Mouse (Mus musculus) liver, embryonic 14.5 days (tissue): ENCODE measurements at regions not wholly inside any gene's neighbourhood (a gene's known extent, or its start where the extent isn't known, plus 50 kb on each side); places are given as distances from the start of the nearest gene placed in this dataset.

Source experiments
- CTCF ChIP-seq: IDR thresholded peaks from 2 replicates; pipeline ENCODE4 v1.5.1; 2016; ENCODE audit warnings: antibody characterized with exemption, low read depth, control low read depth
- EP300 ChIP-seq: IDR thresholded peaks from 2 replicates; pipeline ENCODE4 v1.6.1; 2016; ENCODE audit warnings: antibody characterized with exemption, low read depth

DNA sequence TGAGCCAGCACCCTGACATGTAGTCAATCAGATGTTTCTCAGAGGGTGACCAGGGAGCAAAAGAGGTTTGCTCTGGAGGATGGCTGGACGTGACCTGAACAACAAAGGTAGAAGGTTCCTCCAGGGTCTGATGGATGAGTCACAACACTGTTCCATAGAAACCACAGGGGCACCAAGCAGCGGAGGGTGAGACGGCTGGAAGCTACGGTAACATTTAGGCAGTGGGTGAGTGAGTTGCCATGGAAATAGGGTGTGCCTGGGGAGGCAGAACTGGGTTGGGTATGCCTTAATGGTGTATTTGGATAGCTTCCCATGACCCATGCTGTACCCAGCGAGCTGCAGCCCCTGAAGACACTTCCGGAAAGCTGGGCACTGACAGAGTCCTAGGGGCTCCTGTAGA is 205.3 kb downstream of the 3110018I06Rik start:
- TF ChIP-seq EP300, result no peak
- no peak for TF ChIP-seq CTCF
